Mouse (Mus musculus) hindbrain, embryonic 10.5 days (tissue): ENCODE data around the gene Acsbg2. TPM values are rescaled to one million over a fixed set of nuclear protein-coding genes. Genes with fewer than 3 reads are reported as not detected.
A peak's percentile ranks its signal among the peaks of the same experiment; 100 is the strongest.

Experiments
- DNase-seq: peaks from one replicate; pipeline ENCODE4 v3.0.0-alpha.2; 2017; ENCODE audit warnings: low spot score
- H3K27ac ChIP-seq: fragments of 300-500 bp; sonication (generic); 2 replicates; pipeline ENCODE4 v1.5.1; 2016; ENCODE audit warnings: mild to moderate bottlenecking, moderate library complexity
- H3K27me3 ChIP-seq: fragments of 300-500 bp; sonication (generic); 2 replicates; pipeline ENCODE4 v1.6.1; 2016; ENCODE audit warnings: mild to moderate bottlenecking; ENCODE audit not compliant: poor library complexity, insufficient read depth, severe bottlenecking
- H3K36me3 ChIP-seq: fragments of 300-500 bp; sonication (generic); 2 replicates; pipeline ENCODE4 v1.6.1; 2016; ENCODE audit warnings: mild to moderate bottlenecking, moderate library complexity
- H3K4me1 ChIP-seq: fragments of 300-500 bp; sonication (generic); replicated peaks from 2 replicates; pipeline ENCODE4 v1.6.1; 2016; ENCODE audit warnings: mild to moderate bottlenecking
- H3K4me3 ChIP-seq: fragments of 300-500 bp; sonication (generic); 2 replicates; pipeline ENCODE4 v1.5.1; 2016; ENCODE audit warnings: mild to moderate bottlenecking, moderate library complexity
- H3K9me3 ChIP-seq: fragments of 300-500 bp; sonication (generic); 2 replicates; pipeline ENCODE4 v1.6.1; 2016; ENCODE audit warnings: mild to moderate bottlenecking, moderate library complexity
- WGBS: fragments of 180-500 bp; shearing (Covaris S2); methylation state at CpG from one replicate; pipeline ENCODE4 v1.1.7; 2016; 5-methylcytosine and 5-hydroxymethylcytosine counted together
- polyA plus RNA-seq: library from polyadenylated mRNA; unstranded; fragments of >200 nt; fragmentation: Nextera tagmentation; extraction: Ambion mirVana; gene quantifications from 2 replicates; pipeline ENCODE4 v1.2.1, GENCODE M21; 2016

Gene Acsbg2
- polyA plus RNA-seq, 1 experiment from 2014 or later, result not detected

DNA sequence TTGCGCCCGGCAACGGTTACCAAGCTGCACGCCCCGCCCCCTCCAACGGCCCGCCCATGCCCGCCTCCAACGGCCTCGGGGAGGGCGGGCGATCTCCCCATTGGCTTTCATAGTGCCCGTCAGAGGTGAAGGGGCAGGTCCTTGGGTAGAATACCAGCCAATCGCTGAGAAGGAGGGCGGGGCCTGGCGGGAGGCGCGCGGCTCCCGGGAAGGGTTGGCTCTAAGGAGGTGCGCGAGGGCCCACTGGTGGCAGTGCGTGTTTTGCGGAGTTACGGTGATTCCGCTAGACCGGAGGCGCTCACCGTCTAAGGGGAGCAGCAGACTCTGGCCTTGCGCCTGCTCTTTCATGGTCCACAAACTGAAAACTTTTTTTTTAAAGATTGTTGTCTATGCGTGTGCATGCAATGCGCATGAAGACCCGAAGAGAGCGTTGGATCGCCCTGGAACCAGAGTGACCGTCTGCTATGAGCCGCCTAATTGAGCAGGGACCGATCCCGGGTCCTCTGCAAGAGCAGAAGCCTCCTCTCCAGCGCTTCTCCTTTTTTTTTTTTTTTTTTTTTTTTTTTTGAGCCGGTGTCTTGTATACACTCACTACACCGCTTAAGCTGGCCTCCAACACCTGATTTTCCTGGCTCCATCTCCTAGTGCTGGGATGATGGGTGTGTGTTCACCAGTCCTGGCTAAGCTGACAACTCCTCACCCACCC lies 43.0 kb downstream of the Acsbg2 start:
- Histone ChIP-seq H3K36me3 (no peaks in the 10 kb centered on the region), H3K4me1 (peaks cover 27% of the 10 kb centered on the region), H3K27me3 (peaks cover 46% of the 10 kb centered on the region), H3K9me3 (no peaks in the 10 kb centered on the region), H3K27ac (peak overlapping the region; percentile 89), H3K4me3 (peak overlapping the region; percentile 74)
- WGBS, result under 1% methylated on average over 42 of the region's 42 CpGs
- peak; percentile 98 for DNase-seq

DNA sequence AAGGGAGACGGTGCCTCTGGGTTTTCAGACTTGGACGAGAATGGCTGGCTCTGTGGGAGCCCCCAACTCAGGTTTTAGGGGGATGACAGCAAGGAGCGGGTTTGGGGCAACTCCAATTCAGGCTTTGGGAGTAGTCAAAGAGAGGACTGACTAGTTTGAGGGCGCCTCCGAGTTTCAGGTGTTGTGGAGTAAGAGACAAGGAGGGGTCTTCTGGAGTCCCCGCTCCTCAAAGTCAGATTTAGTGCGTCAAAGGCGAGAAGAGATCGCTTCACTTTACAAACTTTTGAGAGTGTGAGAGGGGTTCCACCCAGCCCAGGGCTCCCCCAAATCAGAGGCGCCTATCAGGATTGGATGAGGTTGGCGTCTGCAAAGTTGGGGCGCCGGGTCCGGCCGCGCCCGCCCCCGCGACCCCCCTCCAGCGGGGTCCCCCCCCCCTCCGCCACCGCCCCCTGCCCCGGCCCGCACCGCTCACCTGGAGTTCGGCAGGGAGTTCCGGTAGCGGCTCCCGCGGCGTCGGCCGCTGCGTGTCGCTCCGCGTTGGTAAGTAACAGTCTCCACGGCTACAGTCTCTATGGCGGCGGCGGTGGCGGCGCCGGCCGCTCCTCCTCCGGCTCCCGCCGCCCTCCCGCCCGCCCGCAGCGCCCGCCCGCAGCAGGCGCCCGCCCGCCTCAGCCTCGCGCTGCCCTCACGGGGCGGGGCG lies 43.7 kb downstream of the Acsbg2 start, which contains the start of gene Rfx2:
Rfx2 (minus strand) TSS at position 603 of the 700 bp plus-strand sequence.
- H3K9me3 ChIP-seq, result no peaks in the 10 kb centered on the region
- H3K27me3 ChIP-seq, result peaks cover 46% of the 10 kb centered on the region
- no peaks in the 10 kb centered on the region for H3K36me3 ChIP-seq
- under 1% methylated on average over 62 of the region's 62 CpGs for WGBS
- peak within 1 kb of the TSS; percentile 74 for H3K4me3 ChIP-seq
- H3K27ac ChIP-seq, result peak within 1 kb of the TSS; percentile 89
- no peak for DNase-seq
- peaks cover 27% of the 10 kb centered on the region for H3K4me1 ChIP-seq

GRCm38 (mm10) chr17:56829795-56830194 lies 44.5 kb downstream of the Acsbg2 start:
- H3K27ac ChIP-seq, result peak overlapping the region; percentile 89; the same call in 1 of the 2 replicates
- peaks cover 46% of the 10 kb centered on the region for H3K27me3 ChIP-seq
- H3K36me3 ChIP-seq, result no peaks in the 10 kb centered on the region
- no peaks in the 10 kb centered on the region for H3K9me3 ChIP-seq
- under 1% methylated on average over 27 of the region's 27 CpGs for WGBS
- peaks cover 27% of the 10 kb centered on the region for H3K4me1 ChIP-seq
- peak overlapping the region; percentile 74 for H3K4me3 ChIP-seq
- DNase-seq, result peak; percentile 56

DNA sequence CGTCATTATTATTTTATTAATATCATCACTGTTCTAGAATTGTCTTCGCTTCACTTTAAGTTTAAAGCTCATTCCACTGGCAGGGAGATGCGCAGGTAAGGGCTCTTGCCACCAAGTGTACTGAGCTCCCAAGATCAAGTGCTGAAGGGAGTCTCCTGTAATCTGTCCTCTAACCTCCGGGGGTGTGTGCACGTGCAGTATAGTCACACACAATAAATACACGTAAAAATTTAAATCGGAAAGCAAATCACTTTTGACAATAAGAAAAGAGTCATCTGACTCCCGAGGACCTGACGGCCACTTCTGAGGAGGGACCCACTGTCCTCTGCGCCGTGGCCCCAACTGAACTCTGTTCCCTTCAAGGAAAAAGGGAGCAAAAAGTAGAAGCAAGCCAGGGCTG lies 45.1 kb downstream of the Acsbg2 start:
- Histone ChIP-seq H3K4me3 (peak overlapping the region; percentile 74), H3K4me1 (peaks cover 29% of the 10 kb centered on the region), H3K27ac (peak overlapping the region; percentile 89; the same call in 1 of the 2 replicates), H3K9me3 (no peaks in the 10 kb centered on the region), H3K36me3 (no peaks in the 10 kb centered on the region), H3K27me3 (peaks cover 46% of the 10 kb centered on the region)
- DNase-seq, result no peak
- WGBS, result 23% methylated on average over 11 of the region's 11 CpGs

GRCm38 (mm10) chr17:56826718-56827117 lies 47.5 kb downstream of the Acsbg2 start:
- 0 out of 2 replicates have a peak, but pooled peaks cover 5% of the 10 kb centered on the region for H3K36me3 ChIP-seq
- H3K4me1 ChIP-seq, result peaks cover 25% of the 10 kb centered on the region
- no peak for DNase-seq
- peaks cover 35% of the 10 kb centered on the region for H3K27me3 ChIP-seq
- no peak overlapping the region for H3K27ac ChIP-seq
- H3K4me3 ChIP-seq, result no peak overlapping the region
- H3K9me3 ChIP-seq, result no peaks in the 10 kb centered on the region
- 91% methylated on average over 2 of the region's 2 CpGs for WGBS

GRCm38 (mm10) chr17:56823352-56823751 lies 50.9 kb downstream of the Acsbg2 start:
- H3K36me3 ChIP-seq, result 0 out of 2 replicates have a peak, but pooled peaks cover 9% of the 10 kb centered on the region
- H3K27ac ChIP-seq, result no peak overlapping the region
- H3K9me3 ChIP-seq, result no peaks in the 10 kb centered on the region
- peaks cover 14% of the 10 kb centered on the region for H3K27me3 ChIP-seq
- no peak for DNase-seq
- peaks cover 17% of the 10 kb centered on the region for H3K4me1 ChIP-seq
- H3K4me3 ChIP-seq, result no peak overlapping the region
- 70% methylated on average over 2 of the region's 2 CpGs for WGBS

GRCm38 (mm10) chr17:56822380-56822779 lies 51.9 kb downstream of the Acsbg2 start:
- no peak overlapping the region for H3K27ac ChIP-seq
- DNase-seq, result no peak
- H3K27me3 ChIP-seq, result peaks cover 5% of the 10 kb centered on the region; the same call in 1 of the 2 replicates
- peaks cover 22% of the 10 kb centered on the region for H3K4me1 ChIP-seq
- H3K4me3 ChIP-seq, result no peak overlapping the region
- 0 out of 2 replicates have a peak, but pooled peaks cover 9% of the 10 kb centered on the region for H3K36me3 ChIP-seq
- WGBS, result 92% methylated on average over 2 of the region's 2 CpGs
- no peaks in the 10 kb centered on the region for H3K9me3 ChIP-seq

GRCm38 (mm10) chr17:56819694-56820111 lies 54.5 kb downstream of the Acsbg2 start:
- Histone ChIP-seq H3K4me3 (no peak overlapping the region), H3K4me1 (peaks cover 42% of the 10 kb centered on the region), H3K36me3 (0 out of 2 replicates have a peak, but pooled peaks cover 9% of the 10 kb centered on the region), H3K27ac (peak overlapping the region; percentile 41; the same call in 1 of the 2 replicates), H3K27me3 (0 out of 2 replicates have a peak, but pooled peaks cover 5% of the 10 kb centered on the region), H3K9me3 (no peaks in the 10 kb centered on the region)
- WGBS, result 80% methylated on average over 8 of the region's 8 CpGs
- DNase-seq, result no peak

DNA sequence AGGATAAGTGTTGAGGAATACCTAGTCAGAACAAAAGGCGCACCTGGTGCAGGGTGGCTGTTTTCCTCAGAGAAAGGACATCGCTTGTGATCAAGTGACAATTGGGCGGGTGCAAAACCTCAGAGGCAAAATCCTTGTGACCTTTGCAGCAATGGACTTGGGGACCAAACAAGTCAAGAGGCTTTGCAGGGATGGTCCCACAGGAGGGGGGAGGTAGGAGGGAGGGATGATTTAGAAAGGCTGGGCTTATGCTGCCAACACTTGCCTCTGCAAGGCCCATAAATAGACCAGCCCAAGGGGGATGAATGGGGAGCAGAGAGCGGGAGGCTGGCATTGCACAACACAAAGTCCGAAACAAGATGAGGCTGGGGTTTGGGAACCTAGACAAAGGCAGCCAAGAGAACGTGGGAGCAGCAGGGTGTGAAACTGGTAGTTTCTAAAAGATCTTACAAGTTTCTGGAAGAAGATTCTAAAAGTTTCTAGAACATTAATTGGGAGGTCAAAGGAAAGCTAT lies 55.2 kb downstream of the Acsbg2 start:
- Histone ChIP-seq H3K4me3 (no peak overlapping the region), H3K27ac (no peak overlapping the region; the same call in 1 of the 2 replicates), H3K36me3 (0 out of 2 replicates have a peak, but pooled peaks cover 9% of the 10 kb centered on the region), H3K4me1 (peaks cover 46% of the 10 kb centered on the region), H3K9me3 (no peaks in the 10 kb centered on the region), H3K27me3 (0 out of 2 replicates have a peak, but pooled peaks cover 5% of the 10 kb centered on the region)
- no peak for DNase-seq
- WGBS, result 73% methylated on average over 6 of the region's 6 CpGs

- Histone ChIP-seq H3K27ac (0 out of 2 replicates have a peak overlapping the region, but pooled peaks have one; percentile 41), H3K36me3 (0 out of 2 replicates have a peak, but pooled peaks cover 9% of the 10 kb centered on the region), H3K4me1 (peaks cover 55% of the 10 kb centered on the region), H3K27me3 (peaks cover 6% of the 10 kb centered on the region; the same call in 1 of the 2 replicates), H3K9me3 (no peaks in the 10 kb centered on the region), H3K4me3 (no peak overlapping the region)
- no peak for DNase-seq
- 36% methylated on average over 11 of the region's 11 CpGs for WGBS
These were observed 56.1 kb downstream of the Acsbg2 start for GRCm38 (mm10) chr17:56818067-56818636.

- DNase-seq, result no peak
- WGBS, result 59% methylated on average over 3 of the region's 3 CpGs
- peaks cover 87% of the 10 kb centered on the region for H3K4me1 ChIP-seq
- peak overlapping the region; percentile 26 for H3K4me3 ChIP-seq
- peaks cover 21% of the 10 kb centered on the region for H3K27me3 ChIP-seq
- H3K9me3 ChIP-seq, result no peaks in the 10 kb centered on the region
- peak overlapping the region; percentile 86 for H3K27ac ChIP-seq
- no peaks in the 10 kb centered on the region for H3K36me3 ChIP-seq
These were observed 59.2 kb downstream of the Acsbg2 start for GRCm38 (mm10) chr17:56815057-56815345.

- peak overlapping the region; percentile 26 for H3K4me3 ChIP-seq
- peak; percentile 93 for DNase-seq
- H3K9me3 ChIP-seq, result no peaks in the 10 kb centered on the region
- peak overlapping the region; percentile 86 for H3K27ac ChIP-seq
- peaks cover 86% of the 10 kb centered on the region for H3K4me1 ChIP-seq
- WGBS, result 11% methylated on average over 24 of the region's 24 CpGs
- H3K36me3 ChIP-seq, result no peaks in the 10 kb centered on the region
- peaks cover 23% of the 10 kb centered on the region for H3K27me3 ChIP-seq
These were observed 59.8 kb downstream of the Acsbg2 start for GRCm38 (mm10) chr17:56814316-56815056.
